ENCODE assay signal across 21 mouse cellular contexts in genomic region chr1:118752869-118753268, GRCm38 (mm10).
"Had no signal": no experiment of that assay in that cellular context is flagged by ENCODE, and none has a peak within 500 bp of the region (broad histone marks: within the 10 kb centered on the region; RNA-seq: fewer than 3 reads in every experiment).

No protein-coding gene starts in this region.

- DNase-seq: liver; lung, postnatal 10 days; lung, postnatal 36 days; retina, postnatal 1 day; right cerebral cortex, postnatal 25 days; spleen, adult 18-20 months; thymus, adult 2 months; thymus, postnatal 14 days; thymus, postnatal 4 days had no signal

- H3K4me1 ChIP-seq: liver, embryonic 12.5 days; liver, embryonic 15.5 days; lung, embryonic 15.5 days; megakaryocyte, embryonic 14.5 days; neural tube, embryonic 13.5 days had no signal

- H3K27me3 ChIP-seq: intestine, embryonic 15.5 days; limb, embryonic 13.5 days; liver, embryonic 12.5 days; liver, embryonic 15.5 days; lung, embryonic 15.5 days; megakaryocyte, embryonic 14.5 days; midbrain, embryonic 13.5 days; neural tube, embryonic 13.5 days had no signal

- H3K4me3 ChIP-seq: intestine, embryonic 15.5 days; limb, embryonic 10.5 days; limb, embryonic 13.5 days; liver, embryonic 12.5 days; liver, embryonic 15.5 days; lung, embryonic 15.5 days; megakaryocyte, embryonic 14.5 days; midbrain, embryonic 10.5 days; midbrain, embryonic 13.5 days; myocyte; neural tube, embryonic 13.5 days had no signal

- ATAC-seq: intestine, embryonic 15.5 days; liver, embryonic 12.5 days; midbrain, embryonic 13.5 days; midbrain, embryonic 16.5 days had no signal

- H3K9me3 ChIP-seq: intestine, embryonic 15.5 days; limb, embryonic 10.5 days; limb, embryonic 13.5 days; liver, embryonic 12.5 days; liver, embryonic 15.5 days; lung, embryonic 15.5 days; megakaryocyte, embryonic 14.5 days; midbrain, embryonic 10.5 days; midbrain, embryonic 13.5 days; neural tube, embryonic 13.5 days had no signal

- H3K36me3 ChIP-seq: intestine, embryonic 15.5 days; limb, embryonic 10.5 days; limb, embryonic 13.5 days; liver, embryonic 12.5 days; liver, embryonic 15.5 days; lung, embryonic 15.5 days; midbrain, embryonic 10.5 days; midbrain, embryonic 13.5 days; neural tube, embryonic 13.5 days had no signal

- H3K27ac ChIP-seq: intestine, embryonic 15.5 days; limb, embryonic 10.5 days; limb, embryonic 13.5 days; liver, embryonic 12.5 days; liver, embryonic 15.5 days; lung, embryonic 15.5 days; midbrain, embryonic 10.5 days; midbrain, embryonic 13.5 days; neural tube, embryonic 13.5 days had no signal

- H3K4me2 ChIP-seq: intestine, embryonic 15.5 days; limb, embryonic 13.5 days; liver, embryonic 12.5 days; liver, embryonic 15.5 days; lung, embryonic 15.5 days; midbrain, embryonic 13.5 days; neural tube, embryonic 13.5 days had no signal

- H3K9ac ChIP-seq: intestine, embryonic 15.5 days; limb, embryonic 13.5 days; liver, embryonic 12.5 days; liver, embryonic 15.5 days; lung, embryonic 15.5 days; midbrain, embryonic 13.5 days; neural tube, embryonic 13.5 days had no signal
